Mouse (Mus musculus) liver, adult 2 months (tissue): ENCODE data around the gene R3hdm2. TPM values are rescaled to one million over a fixed set of nuclear protein-coding genes. Genes with fewer than 3 reads are reported as not detected.

Source experiments
- DNase-seq: peaks from one replicate; pipeline ENCODE4 v3.0.0-alpha.2; 2011; ENCODE audit warnings: low read depth, low spot score; ENCODE audit errors: extremely low read depth
- H3K27ac ChIP-seq: fragments of 200-500 bp; replicated peaks from 2 replicates; pipeline ENCODE4 v1.5.1; 2012; ENCODE audit warnings: low read depth, mild to moderate bottlenecking, control low read depth, inconsistent platforms, low read length; ENCODE audit not compliant: insufficient read depth
- H3K27me3 ChIP-seq: fragments of 200-500 bp; 2 replicates; pipeline ENCODE4 v1.6.1; 2012; ENCODE audit warnings: mild to moderate bottlenecking, moderate library complexity, low read length, inconsistent platforms; ENCODE audit not compliant: control insufficient read depth, insufficient read depth
- H3K36me3 ChIP-seq: fragments of 200-500 bp; 2 replicates; pipeline ENCODE4 v1.6.1; 2012; ENCODE audit warnings: low read length, inconsistent platforms; ENCODE audit not compliant: control insufficient read depth, insufficient read depth
- H3K4me1 ChIP-seq: fragments of 200-500 bp; 2 replicates; pipeline ENCODE4 v1.6.1; 2011; ENCODE audit warnings: low read length; ENCODE audit not compliant: control insufficient read depth, insufficient read depth
- H3K4me3 ChIP-seq: fragments of 200-500 bp; 2 replicates; pipeline ENCODE4 v1.5.1; 2011; ENCODE audit warnings: low read depth, mild to moderate bottlenecking, control low read depth, low read length, moderate library complexity; ENCODE audit not compliant: insufficient read depth
- H3K79me2 ChIP-seq: fragments of 200-500 bp; 2 replicates; pipeline ENCODE4 v1.6.1; 2012; ENCODE audit warnings: inconsistent platforms, mild to moderate bottlenecking, low read length, moderate library complexity; ENCODE audit not compliant: control insufficient read depth, insufficient read depth
- H3K9ac ChIP-seq: fragments of 200-500 bp; 2 replicates; pipeline ENCODE4 v1.6.1; 2012; ENCODE audit warnings: low read depth, mild to moderate bottlenecking, control low read depth, inconsistent platforms, low read length
- CTCF ChIP-seq: fragments of 200-500 bp; IDR thresholded peaks from 2 replicates; pipeline ENCODE4 v1.5.1; 2011; ENCODE audit warnings: low read depth, low read length, control low read depth
- POLR2A ChIP-seq: fragments of 200-500 bp; IDR thresholded peaks from 2 replicates; pipeline ENCODE4 v1.6.1; 2011; ENCODE audit warnings: low read length, control low read depth; ENCODE audit not compliant: insufficient read depth; ENCODE audit errors: extremely low read depth
- WGBS: fragments of 180-500 bp; shearing (Covaris S2); methylation state at CpG from one replicate; pipeline ENCODE4 v1.1.7; 2018; 5-methylcytosine and 5-hydroxymethylcytosine counted together
- polyA plus RNA-seq: library from polyadenylated mRNA; depleted of rRNA; stranded (reverse); fragments of >200 nt; gene quantifications from 2 replicates; pipeline ENCODE4 v1.2.3, GENCODE M21; 2012
- total RNA-seq: library from RNA; depleted of rRNA; stranded (reverse); fragments of >200 nt; gene quantifications from 2 replicates; pipeline ENCODE4 v1.2.3, GENCODE M21; 2014

The R3hdm2 gene
- total and polyA plus RNA-seq, 2 experiments = 15.8 to 66.9 TPM

DNA sequence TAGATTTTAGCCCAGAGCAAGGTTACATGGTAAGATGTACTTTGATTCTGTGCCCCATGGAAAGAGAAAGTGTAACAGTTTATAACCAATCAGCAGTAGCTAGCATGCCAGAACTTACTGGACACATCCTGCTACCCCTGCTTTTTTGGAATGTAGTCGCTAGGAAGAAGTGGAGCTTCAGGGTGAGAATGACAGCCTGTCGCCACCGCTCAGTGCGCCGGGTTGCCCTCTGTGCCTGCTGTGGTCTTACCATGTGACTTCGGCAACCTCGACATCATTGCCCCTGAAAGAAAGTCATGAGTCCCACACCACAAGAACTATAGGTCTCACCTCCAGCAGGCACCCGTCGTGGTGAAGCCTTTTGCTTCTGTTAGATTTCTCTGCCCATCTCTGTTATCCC, 92.6 kb downstream of the R3hdm2 start:
- Histone ChIP-seq H3K27me3 (no peaks in the 10 kb centered on the region), H3K9ac (no peak overlapping the region), H3K36me3 (peaks cover 42% of the 10 kb centered on the region), H3K4me1 (no peaks in the 10 kb centered on the region), H3K4me3 (no peak overlapping the region), H3K79me2 (no peaks in the 10 kb centered on the region), H3K27ac (no peak overlapping the region)
- no peak for DNase-seq
- WGBS = 94% methylated on average over 9 of the region's 9 CpGs
- TF ChIP-seq POLR2A (no peak), CTCF (no peak)

DNA sequence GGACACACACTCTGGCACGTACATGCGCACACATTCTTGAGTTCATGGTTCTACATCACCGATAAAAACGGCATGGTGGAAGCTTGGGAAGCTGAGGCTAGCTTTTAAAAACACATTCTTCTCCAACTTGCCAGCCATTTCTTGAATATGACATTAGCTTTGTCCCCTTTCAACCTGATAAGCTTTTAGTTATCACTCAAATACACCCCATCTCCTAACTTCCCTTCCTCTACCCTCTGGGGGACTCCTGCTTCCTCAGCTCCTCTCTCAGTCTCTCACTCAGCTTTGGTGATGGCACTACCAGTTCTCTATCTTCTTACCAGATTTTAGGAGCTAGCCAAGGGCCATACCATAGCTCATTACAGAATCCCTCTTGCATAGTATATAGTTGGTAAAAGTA, 95.0 kb downstream of the R3hdm2 start:
- DNase-seq = no peak
- TF ChIP-seq POLR2A = no peak
- TF ChIP-seq CTCF = no peak
- Histone ChIP-seq H3K36me3 (peaks cover 36% of the 10 kb centered on the region), H3K79me2 (no peaks in the 10 kb centered on the region), H3K27me3 (no peaks in the 10 kb centered on the region), H3K27ac (no peak overlapping the region), H3K4me1 (no peaks in the 10 kb centered on the region), H3K9ac (no peak overlapping the region), H3K4me3 (no peak overlapping the region)
- 97% methylated on average over 4 of the region's 4 CpGs for WGBS

DNA sequence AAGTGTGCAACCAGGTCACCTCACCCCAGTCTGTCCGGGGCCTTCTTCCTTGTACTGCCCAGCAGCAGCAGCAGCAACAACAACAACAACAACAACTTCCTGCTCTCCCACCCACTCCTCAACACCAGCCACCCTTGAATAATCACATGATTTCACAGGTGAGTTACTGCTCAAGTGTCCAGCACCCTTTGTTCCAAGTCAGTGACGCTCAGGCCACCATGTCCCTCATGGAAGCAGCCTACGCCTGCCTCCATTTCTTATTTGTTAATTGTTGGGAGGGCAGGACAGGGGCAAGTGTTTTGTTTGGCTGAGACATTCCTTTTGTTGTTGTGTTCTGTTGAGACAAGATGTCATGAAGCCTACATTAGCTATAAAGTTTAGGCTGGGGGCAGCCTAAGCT, 96.4 kb downstream of the R3hdm2 start:
- H3K79me2 ChIP-seq = no peaks in the 10 kb centered on the region

DNA sequence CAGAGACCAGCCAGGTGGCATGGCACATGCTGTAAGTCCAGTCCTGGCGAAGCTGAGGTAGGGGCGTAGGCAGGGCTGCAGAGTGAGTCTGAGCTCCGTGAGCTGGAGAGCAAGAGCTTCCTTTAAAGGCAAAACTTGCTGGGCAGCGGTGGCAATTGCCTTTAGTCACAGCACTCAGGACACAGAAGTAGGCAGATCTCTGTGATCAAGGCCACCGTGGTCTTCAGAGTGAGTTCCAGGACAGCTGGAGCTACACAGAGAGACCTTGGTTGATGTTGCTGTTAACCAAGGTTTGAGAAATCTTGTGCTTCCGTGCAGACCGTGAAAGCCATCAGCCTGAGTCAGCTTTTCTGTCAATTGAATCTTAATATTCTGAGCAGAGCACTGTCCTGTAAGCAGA, 97.2 kb downstream of the R3hdm2 start:
- Histone ChIP-seq H3K79me2 (no peaks in the 10 kb centered on the region), H3K27me3 (no peaks in the 10 kb centered on the region), H3K4me3 (no peak overlapping the region), H3K36me3 (peaks cover 30% of the 10 kb centered on the region), H3K9ac (no peak overlapping the region), H3K4me1 (no peaks in the 10 kb centered on the region), H3K27ac (no peak overlapping the region)
- no peak for TF ChIP-seq CTCF
- TF ChIP-seq POLR2A = no peak
- 93% methylated on average over 7 of the region's 7 CpGs for WGBS
- no peak for DNase-seq

More for the DNA sequence above, 96.4 kb downstream of the R3hdm2 start:
- Histone ChIP-seq H3K4me3 (no peak overlapping the region), H3K27me3 (no peaks in the 10 kb centered on the region), H3K4me1 (no peaks in the 10 kb centered on the region), H3K27ac (no peak overlapping the region), H3K36me3 (peaks cover 33% of the 10 kb centered on the region), H3K9ac (no peak overlapping the region)
- no peak for DNase-seq
- 93% methylated on average over 3 of the region's 3 CpGs for WGBS
- TF ChIP-seq POLR2A (no peak), CTCF (no peak)

DNA sequence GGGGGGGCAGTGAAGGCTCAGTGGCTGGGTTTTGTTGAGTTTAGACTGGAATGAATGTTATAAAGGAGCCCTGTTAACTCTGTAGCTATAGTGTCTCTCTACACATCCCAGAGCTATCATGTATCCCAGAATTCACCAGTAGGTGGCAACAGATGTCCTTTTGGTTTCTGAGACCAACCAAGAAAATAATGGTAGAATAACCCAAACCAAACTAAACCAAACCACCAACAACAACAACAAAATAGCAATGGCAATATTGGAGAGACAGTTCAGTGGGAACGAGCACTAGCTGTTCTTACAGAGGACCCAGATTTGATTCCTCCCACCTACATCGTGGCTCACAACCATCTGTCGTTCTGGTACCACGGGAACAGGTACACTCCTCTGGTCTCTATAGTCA, 99.0 kb downstream of the R3hdm2 start:
- DNase-seq = peak; percentile 30
- TF ChIP-seq POLR2A (no peak), CTCF (no peak)
- H3K27me3 ChIP-seq = no peaks in the 10 kb centered on the region
- no peaks in the 10 kb centered on the region for H3K4me1 ChIP-seq
- H3K4me3 ChIP-seq = no peak overlapping the region
- 97% methylated on average over 4 of the region's 4 CpGs for WGBS
- H3K36me3 ChIP-seq = peaks cover 26% of the 10 kb centered on the region
- H3K9ac ChIP-seq = no peak overlapping the region
- H3K79me2 ChIP-seq = no peaks in the 10 kb centered on the region
- H3K27ac ChIP-seq = no peak overlapping the region

DNA sequence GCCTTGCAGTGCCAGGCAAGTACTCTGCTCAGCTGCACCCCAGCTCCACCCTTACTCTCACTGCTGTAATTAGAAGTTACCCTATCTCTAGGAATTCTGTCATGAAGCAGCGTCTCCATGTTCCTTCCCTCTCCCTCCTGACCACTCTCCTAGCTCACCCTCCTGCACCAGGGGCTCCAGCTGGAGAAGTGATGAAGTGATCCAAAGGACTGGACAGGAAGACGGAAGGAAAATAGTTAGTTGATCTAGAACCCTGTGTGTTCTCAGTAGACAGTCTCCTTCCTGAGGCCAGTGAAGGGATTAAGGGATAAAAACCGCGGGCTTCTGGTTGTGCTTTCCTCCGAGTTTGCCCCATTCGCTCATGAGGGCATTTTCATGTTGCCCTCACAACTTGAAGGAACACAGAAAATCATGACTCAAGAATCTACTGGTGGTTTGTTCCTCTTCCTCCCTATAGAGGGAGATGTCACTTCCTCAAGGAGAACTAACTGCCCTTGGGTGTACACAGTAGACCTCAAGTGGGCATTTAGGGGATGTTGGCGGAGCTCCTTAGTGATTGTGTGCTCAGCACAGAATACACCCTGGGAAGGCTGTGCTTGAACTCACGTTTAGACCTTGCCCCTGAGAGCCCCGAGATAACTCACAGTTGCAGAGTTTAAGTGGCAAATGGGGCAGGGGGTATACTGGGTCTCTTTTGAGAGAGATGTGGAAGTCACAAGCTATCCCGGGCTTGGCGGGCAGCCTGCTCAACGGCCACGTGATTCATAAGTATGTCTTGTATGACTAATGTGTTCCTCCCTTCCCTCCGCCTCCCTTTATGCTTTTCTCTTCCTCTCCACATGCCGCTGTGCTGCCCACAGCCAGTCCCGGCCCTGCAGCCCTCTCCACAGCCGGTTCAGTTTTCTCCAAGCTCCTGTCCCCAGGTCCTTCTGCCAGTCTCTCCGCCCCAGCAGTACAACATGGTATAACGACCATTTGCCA, 101.0 kb downstream of the R3hdm2 start:
- TF ChIP-seq POLR2A = no peak
- TF ChIP-seq CTCF = no peak
- DNase-seq = peak; percentile 32
- no peak overlapping the region for H3K4me3 ChIP-seq
- H3K27me3 ChIP-seq = no peaks in the 10 kb centered on the region
- WGBS = 84% methylated on average over 19 of the region's 19 CpGs
- no peaks in the 10 kb centered on the region for H3K79me2 ChIP-seq
- H3K9ac ChIP-seq = no peak overlapping the region
- H3K36me3 ChIP-seq = peaks cover 17% of the 10 kb centered on the region
- peak overlapping the region; percentile 6; the same call in 1 of the 2 replicates for H3K27ac ChIP-seq
- no peaks in the 10 kb centered on the region for H3K4me1 ChIP-seq
